Mouse (Mus musculus) T-helper 2 cell (primary cell): ENCODE data around the gene Ap4m1.

Experiments
- in situ Hi-C: fragments of 300-600 bp; cut with MboI, MseI; formaldehyde crosslinking; loops from one replicate; pipeline ENCODE4 v1.15.1; 2025; ENCODE audit warnings: high pct_unique_total_duplicates

Gene Ap4m1

DNA sequence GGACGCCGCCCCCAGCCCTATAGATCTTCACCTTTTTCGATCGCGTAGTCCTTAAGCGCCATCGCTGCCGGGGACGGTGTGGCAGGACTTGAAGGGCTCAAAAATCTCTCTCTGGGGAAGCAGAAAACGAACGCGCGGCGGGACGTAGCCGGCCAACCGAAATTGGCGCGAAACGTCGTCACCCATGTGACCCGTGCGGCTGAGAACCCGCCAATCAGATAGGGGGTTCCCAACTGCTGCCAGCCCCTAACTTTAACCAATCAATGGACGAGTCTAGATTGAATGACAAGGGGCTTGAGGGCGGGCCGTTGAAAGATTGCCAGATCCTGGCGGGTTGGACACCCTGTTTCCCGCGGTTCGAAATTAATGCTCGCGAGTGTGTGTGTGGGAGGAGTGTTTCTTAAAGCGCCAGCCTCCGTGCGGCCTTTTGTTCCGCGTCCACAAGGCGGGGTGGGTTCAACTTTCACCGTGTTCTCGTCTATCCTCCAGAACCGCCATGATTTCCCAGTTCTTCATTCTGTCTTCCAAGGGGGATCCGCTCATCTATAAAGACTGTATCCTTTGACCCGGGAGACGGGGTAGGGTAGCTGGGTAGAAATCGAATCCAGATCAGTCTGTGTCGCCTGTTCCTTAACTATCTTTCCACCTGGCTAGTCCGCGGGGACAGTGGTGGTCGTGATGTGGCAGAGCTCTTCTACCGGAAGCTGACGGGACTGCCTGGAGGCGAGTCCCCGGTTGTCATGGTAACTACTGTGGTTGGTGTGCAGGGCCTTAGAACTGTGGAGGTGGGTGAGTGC, at the start of gene Ap4m1, which contains the start of gene Mcm7:
Gene Ap4m1 (plus strand): TSS at position 308 of the 797 bp plus-strand sequence.
Gene Mcm7 (minus strand): TSS at position 728 of the 797 bp plus-strand sequence.
- in situ Hi-C loops = no loop called here

DNA sequence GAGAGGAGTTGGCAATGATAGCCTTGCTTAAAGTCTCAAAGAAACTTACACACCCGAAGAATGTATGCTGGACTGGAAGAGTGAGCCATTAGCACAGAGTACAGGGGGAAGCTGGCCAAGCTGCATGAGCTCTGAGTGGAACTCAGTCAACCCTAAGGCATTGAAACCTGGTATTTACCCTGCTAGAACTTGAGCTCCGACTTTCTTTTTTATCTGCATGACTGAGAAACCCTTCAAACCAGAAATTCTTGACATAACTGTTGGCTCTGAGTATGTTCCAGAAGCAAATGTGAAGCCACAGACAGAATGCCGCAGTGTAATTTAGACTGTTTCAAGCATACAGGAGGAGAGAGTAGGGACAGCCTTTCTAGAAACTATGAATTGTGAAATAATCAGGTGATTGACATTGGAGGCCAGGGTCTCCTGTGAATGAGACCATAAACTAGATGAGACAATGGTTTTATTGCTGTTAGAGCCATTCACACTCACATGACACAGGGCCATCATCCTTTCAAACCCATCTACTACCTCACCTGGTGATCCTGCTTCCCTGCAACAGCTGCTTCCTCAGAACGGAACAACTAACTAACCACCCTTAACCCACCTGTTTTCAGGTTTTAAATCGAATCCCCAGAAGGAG, 39.3 kb upstream of the Ap4m1 start:
- in situ Hi-C loops = no loop called here

DNA sequence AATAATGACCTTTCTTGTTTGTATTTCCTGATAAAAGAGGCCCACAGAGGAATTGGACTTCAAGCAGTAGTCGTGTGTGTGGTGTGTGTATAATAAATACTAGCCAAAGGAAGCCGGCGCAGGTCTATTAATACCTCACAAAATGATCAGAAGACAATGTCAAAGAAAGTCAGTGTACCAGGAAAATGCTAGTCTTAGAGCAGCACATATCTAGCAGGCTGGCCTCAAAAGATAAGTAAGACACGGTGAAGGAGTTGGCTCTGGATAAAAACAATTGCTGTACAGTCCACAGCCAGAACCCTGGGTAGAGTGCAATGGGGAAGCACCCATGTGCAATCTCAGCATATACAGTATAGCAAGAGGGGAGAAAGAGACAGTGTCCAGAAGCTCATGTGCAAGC, 34.5 kb upstream of the Ap4m1 start:
- in situ Hi-C loops = no loop called here

DNA sequence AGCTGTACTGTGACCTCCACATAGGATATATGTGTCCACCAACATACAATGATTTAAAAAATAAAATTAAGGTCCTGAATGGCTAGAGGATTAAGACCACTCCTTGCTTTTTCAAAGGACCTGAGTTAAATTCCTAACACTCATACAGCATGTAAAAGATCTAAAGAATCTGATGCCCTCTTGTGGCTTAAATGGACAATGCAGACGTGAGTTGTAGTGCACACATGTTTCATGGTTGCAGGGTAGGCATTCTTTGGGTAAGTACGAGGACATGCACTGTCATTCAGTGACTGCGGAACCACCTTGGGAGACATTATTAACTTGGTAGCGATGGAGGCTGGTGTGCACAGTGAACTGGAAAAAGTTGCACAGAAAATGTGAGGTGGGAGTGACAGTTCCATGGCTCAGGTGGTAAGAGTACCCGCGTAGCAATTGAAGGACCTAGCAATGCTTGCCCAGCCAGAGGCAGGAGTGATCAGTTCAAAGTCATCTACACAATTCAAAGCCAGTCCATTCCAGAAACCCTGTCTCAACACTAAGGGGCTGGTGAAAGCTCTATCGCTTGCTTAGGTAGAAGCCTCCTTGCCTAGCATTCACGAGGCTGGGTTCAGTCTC, 33.8 kb upstream of the Ap4m1 start:
- in situ Hi-C loops = no loop called here

DNA sequence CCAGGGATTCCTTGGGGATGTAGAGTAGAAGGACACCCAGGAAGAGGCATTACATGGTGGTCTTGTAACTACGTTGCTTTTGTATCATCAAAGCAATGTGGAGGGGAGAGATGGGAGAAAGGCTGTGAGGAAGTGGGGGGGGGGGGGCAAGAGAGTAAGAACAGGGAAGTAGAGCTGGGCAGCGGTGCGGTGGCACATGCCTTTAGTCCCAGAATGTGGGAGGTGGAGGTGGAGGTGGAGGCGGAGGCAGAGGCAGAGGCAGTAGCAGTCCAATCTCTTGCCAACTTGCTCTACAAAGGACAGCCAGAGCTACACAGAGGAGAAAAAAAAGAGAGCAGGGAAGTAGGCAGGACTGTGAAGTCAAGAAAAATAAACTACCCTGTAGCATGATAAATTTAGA, 33.2 kb upstream of the Ap4m1 start:
- in situ Hi-C loops = no loop called here

DNA sequence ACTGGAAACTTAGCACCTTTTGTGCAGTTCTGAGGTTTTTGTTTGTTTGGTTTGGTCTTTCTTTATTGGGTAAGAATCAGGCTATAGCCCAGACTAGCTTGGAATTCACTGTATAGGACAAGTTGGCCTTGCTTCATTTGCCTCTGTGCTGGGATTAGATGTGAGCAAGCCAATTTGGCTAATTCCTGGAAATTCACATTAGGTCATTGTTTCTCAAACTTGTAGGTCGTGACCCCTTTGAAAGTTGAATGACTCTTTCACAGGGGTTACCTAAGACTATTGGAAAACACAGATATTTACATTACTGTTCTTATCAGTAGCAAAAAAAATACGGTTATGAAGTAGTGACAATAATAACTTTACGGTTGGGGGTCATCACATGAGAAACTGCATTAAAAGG, 17.4 kb upstream of the Ap4m1 start:
- in situ Hi-C loops = loop anchor here (5.0 kb wide), 1 partner anchor 67 kb away; the partner anchor contains the start of gene Zkscan1

DNA sequence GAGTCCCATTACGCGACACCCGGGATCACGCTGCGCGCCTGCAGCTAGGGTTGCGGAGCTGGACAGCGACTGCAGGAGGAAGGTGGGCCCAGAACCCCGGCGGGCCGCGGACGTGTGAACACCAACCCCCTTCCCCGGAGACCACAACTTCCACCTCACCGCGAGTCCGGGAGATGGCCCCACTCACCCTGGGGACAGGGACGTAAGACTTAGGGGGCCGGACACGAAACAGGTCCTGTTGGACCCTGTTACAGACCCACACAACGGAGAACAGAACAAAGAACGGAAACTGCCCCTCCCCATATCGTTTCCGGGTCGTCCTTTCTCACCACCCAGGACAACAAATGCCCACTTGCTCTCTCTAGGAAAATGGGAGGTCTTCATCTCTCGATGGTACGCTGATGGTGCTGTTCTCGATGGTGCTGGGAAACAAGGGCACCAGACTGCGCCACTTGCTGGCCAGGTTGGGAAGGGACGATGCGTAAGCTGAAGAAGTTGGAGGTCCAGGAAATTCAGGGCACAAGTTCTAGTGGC, 16.3 kb upstream of the Ap4m1 start, which contains the start of gene Zfp113:
Gene Zfp113 (minus strand): TSS at position 302 of the 534 bp plus-strand sequence.
- in situ Hi-C loops = no loop called here

DNA sequence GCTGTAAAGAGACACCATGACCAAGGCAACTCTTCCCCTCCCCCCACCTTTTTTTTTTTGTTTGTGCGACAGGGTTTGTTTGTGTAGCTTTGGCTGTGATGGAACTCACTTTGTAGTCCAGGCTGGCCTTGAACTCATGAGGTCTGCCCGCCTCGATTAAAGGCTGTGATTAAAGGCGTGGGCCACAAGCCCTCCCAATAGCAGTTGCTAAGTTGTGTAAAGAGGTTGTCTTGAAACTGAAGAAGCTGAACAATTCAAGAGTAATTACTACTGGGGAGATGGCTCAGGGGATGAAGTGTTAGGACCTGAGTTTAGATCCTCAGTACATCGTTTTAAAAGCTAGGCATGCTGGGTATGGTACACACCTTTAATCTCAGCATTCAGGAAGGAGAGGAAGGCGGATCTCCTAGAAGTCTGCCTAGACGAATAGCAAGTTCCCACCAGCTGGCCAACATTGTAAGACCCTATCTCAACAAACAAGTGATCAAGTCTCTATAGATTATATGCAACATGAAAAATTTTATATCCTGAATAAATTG, 11.5 kb upstream of the Ap4m1 start:
- in situ Hi-C loops = no loop called here

DNA sequence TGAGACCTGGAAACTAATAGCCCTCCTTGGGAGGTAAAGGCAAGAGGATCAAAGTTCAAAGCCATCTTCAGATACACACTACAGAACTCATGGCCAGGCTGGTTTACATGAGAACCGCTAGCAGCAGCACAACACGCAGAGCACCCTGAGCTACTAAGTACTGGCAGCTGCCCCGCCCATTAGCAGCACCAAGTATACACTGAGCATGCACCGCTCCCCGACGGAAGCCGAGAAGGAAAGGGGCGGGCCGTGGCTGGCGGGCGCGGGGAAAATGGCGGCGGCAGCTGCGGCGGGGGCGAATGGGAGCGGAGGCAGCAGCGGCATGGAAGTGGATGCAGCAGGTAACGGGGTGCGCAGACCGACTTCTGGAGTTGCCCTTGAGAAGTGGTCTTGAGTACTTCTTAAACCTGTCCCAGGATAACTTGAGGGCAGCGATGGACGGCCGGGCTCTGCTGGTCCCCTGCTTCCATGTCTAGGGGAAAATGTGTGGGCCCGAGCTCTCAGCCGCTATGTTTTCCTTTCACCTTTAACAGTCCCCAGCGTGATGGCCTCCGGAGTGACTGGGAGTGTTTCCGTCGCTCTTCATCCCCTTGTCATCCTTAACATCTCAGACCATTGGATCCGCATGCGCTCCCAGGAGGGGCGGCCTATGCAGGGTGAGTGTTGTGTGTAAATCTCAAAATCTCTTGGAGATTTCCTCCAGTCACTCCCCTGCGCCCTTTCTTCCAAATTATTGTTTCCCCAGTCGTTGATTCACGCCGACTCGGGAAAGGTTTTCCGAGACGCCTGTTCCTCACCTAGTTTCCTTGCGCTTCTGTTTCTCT, 10.7 kb upstream of the Ap4m1 start, which contains the start of gene Cops6:
Gene Cops6 (plus strand): TSS at position 230 of the 824 bp plus-strand sequence.
- in situ Hi-C loops = no loop called here

DNA sequence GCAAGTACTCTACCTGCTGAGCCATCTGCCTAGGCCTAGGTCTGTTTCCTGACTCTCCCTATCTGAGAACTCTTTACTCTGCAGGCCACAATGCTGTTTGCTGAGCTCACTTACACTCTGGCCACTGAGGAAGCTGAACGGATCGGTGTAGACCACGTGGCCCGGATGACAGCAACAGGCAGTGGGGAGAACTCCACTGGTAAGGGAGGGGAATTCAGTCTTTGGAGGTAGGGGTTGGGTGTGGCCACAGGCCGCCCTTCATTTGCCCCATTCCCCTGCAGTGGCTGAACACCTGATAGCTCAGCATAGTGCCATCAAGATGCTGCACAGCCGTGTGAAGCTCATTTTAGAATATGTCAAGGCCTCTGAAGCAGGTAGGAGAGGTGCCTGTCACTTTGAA, 8.8 kb upstream of the Ap4m1 start:
- in situ Hi-C loops = no loop called here

DNA sequence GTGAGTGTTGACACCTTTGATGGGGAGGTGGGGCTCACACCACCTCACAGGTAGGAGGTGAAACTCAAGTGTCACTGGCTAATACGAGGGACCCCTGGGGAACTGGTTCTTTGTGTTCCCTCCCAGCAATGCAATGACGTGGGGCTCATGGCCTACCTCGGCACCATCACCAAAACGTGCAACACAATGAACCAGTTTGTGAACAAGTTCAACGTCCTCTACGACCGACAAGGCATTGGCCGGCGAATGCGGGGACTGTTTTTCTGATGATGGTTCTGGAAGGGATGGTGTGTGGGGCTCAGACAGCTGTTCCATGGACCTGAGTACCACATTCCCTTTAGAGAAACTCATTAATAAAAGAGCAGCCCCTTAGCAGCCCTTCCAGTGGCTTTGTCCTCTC, 8.2 kb upstream of the Ap4m1 start:
- in situ Hi-C loops = no loop called here

DNA sequence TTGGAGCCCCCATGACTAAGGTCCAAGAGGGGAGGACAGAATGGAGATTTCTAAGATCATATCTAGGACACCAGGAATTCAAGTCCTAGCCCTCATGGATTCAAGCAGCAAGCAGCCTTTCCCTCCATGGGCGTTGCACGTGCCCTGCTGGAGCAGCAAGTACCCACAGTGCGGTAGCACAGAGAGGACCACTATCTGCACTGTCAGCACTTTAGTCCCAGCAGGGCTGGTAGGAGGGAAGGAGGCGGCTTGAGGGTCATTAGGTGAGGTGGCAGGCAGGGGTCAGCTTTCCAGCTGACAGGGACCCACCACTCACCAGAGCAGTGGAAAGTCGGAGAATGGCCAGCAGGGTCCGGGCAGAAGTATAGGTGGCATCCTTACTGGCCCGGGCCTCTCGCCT, 6.2 kb upstream of the Ap4m1 start:
- in situ Hi-C loops = loop anchor here (5.0 kb wide), 2 partner anchors 87 to 643 kb away; no protein-coding TSS in a partner anchor

DNA sequence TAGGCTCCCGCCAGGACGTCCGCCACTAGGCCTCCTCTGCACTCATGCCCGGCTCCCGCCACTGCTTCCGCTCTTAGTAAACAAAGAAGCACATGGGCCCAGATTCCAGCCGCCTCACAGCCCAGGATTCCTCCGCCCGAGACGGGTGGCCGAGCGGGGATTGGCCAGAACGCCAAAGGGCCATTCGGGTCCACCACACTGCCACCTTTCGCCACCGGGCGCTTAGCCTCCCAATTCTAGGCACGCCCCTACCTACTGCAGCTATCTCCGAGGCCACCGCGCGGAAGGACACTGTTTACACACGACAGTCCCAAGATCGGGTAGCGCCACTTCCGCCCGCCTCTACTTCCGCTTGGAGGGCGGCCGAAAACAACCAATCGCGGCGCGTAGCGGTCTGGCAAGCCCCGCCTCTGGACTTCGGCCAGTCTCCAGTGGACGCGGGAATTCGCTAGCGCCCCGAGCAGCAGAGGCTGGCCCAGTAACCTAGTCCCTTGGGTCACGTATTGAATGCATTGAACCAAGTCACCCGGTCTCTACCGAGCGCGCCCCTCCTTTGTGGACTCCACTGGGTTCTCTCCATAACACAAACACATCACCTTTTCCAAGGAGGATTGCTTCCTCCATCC, 753 bp upstream of the Ap4m1 start:
- in situ Hi-C loops = no loop called here

DNA sequence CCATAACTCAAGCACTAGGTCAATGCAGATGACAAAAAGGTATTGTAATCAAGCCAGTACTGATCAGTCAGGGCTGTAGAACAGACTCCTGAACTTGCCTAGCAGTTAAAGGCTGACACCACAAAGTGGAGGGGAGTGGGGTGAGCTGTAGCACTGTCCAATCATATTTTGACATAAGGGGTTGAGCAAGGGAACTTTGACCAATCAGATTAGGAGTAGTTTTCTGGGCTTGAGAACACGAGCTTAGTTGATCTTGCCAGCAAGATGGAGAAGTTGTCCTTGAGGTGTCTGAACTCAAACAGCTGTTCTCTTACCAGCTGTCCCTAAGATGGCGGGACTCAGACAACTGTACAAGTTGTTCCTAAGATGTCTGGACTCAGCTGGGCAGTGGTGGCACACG, 1.4 kb downstream of the Ap4m1 start:
- in situ Hi-C loops = no loop called here

DNA sequence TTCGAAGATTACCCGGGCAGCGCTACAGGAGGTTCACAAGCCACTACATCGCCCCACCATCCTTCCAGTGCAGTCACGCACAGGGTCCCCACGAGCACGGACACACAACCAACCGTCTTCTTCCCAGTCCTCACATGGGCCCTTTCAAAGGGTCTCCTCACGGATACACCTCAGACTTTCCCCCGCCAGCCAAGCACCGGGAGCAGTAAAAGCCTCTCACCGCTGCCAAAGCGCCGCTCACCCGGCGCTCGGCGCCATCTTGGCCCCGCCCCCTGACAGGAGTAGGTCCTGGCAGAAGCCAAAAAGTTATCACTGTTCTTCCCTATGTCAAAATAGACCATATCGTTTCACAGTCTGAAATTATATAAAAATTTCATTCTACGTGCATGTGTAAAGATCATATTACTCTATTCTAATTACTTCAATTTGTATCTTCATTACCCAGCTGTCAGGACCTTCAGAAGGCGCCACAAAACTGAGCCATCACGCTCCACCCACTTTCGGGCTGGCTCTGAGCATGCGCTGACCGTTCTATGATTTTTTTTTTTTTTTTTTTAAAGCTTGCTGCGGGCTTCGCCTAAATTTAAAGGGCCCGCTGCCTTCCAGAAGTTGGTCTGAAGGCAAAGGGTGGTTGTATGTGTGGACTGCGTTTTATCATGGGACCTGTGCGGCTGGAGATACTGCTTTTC, 15.3 kb downstream of the Ap4m1 start, which contains the start of the genes Taf6 and Cnpy4:
Gene Taf6 (minus strand): TSS at position 502 of the 689 bp plus-strand sequence.
Gene Cnpy4 (plus strand): TSS at position 536 of the 689 bp plus-strand sequence.
- in situ Hi-C loops = no loop called here

DNA sequence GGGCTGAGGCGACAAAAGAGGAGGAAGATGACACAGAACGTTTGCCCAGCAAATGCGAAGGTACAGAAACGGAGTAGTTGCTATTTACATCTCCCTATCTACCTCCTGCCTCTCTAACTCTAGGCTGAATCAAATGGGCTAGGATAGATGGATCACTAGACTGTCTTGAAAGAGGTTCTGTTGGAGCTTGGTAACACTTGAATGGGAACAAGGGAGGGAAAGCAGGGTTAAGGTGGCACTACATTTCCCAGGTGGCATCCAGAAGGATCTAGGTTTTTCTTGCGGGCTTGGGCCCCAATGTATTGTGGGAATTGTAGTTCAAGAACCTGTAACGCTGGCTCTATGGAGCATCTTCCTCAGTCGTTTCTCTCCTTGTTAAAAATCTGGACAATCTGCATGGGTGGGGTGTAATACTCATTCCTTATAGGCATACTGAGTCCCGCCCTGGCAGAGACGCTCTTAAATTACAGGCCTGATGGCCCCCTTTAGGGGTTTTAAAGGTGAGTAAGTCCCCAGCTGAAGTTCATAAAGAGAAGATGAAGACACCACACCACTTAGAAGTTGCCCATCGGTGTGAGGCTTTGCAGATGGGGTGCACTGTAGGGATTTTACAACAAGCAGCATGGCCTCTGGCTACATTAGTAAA, 16.0 kb downstream of the Ap4m1 start:
- in situ Hi-C loops = no loop called here

DNA sequence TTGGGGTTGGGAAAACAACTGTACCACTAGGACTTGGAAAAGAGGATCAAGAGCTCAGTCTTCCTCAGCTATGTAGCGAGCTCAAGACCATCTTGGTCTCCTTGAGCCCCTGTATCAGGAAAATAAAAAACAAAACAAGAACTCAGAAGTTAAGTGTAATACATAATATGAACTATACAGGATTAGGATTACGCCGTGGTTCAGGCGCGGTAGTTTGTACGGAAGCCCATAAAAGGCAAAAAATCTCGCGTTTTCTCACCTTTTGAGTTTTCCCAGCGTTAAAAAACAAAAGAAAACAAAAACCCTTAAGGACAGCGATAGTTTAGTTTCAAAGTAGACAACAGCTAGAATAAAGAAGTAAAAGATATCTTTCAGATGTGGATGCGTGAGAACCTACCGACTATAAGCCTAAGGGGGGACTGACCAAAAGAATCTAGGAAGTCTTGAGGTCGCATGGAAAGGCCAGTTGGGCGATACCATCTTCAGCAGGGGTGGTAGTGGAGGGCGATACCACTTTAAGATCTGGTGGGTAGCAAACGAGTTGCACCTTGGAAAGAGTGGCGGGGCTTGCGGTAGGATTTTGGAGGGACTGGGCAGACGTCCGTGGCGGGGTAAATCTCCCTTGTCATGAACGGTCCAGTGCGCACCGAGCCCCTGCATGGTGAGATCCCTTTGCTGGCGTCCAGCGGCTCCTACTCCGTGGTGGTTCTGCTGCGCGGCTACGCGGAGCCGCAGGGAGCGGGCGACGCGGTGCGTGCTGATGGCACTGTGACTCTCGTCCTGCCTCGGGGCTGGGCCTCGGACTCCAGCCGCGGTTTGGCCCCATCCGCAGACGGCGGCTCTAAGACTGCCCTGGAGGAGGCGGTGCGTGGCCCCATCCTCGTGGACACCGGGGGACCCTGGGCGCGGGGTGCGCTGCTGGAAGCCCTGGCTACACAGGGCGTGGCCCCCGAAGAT, 22.2 kb downstream of the Ap4m1 start, which contains the start of gene Mblac1:
Gene Mblac1 (plus strand): TSS at position 544 of the 957 bp plus-strand sequence.
- in situ Hi-C loops = no loop called here
